Mouse (Mus musculus) MEL (cell line): ENCODE measurements around the gene Impdh1.

ENCODE experiments used
- CHD1 ChIP-seq: IDR thresholded peaks from 2 replicates; pipeline ENCODE4 v1.6.1; 2012; ENCODE audit warnings: low read depth, mild to moderate bottlenecking, inconsistent platforms, low read length, improper control_type of control experiment
- CHD2 ChIP-seq: IDR thresholded peaks from 2 replicates; pipeline ENCODE4 v1.6.1; 2011; ENCODE audit warnings: low read length, improper control_type of control experiment
- CTCF ChIP-seq, 3 experiments: IDR thresholded peaks in 2 of 3; conservative IDR thresholded peaks in 1 of 3; 2 replicates each; pipeline ENCODE4 v1.5.1; 2011 to 2012; ENCODE audit warnings: low read length in 3 of 3, low read depth in 2 of 3, mild to moderate bottlenecking in 2 of 3, improper control_type of control experiment in 1 of 3, inconsistent platforms in 1 of 3, mixed read lengths in 1 of 3, moderate library complexity in 1 of 3; ENCODE audit not compliant: control insufficient read depth in 1 of 3, insufficient read depth in 1 of 3, poor library complexity in 1 of 3, severe bottlenecking in 1 of 3
- GATA1 ChIP-seq: IDR thresholded peaks from 2 replicates; pipeline ENCODE4 v1.6.1; 2011; ENCODE audit warnings: low read depth, low read length, improper control_type of control experiment
- MAFK ChIP-seq: IDR thresholded peaks from 2 replicates; pipeline ENCODE4 v1.6.1; 2011; ENCODE audit warnings: low read depth, mild to moderate bottlenecking, low read length, improper control_type of control experiment, borderline replicate concordance
- MAZ ChIP-seq: IDR thresholded peaks from 2 replicates; pipeline ENCODE4 v1.6.1; 2012; ENCODE audit warnings: low read depth, mild to moderate bottlenecking, inconsistent platforms, low read length, improper control_type of control experiment
- MYC ChIP-seq: IDR thresholded peaks from 2 replicates; pipeline ENCODE4 v1.6.1; 2011; ENCODE audit warnings: low read depth, mild to moderate bottlenecking, low read length, improper control_type of control experiment, moderate library complexity
- NRF1 ChIP-seq: IDR thresholded peaks from 2 replicates; pipeline ENCODE4 v1.6.1; 2014; ENCODE audit warnings: low read depth, mild to moderate bottlenecking, inconsistent platforms, low read length, improper control_type of control experiment, moderate library complexity; ENCODE audit not compliant: poor library complexity, insufficient read depth, severe bottlenecking
- POLR2A ChIP-seq, 2 experiments: IDR thresholded peaks; 2 replicates each; pipeline ENCODE4 v1.6.1; 2011 to 2012; ENCODE audit warnings: low read length in 2 of 2, mild to moderate bottlenecking in 2 of 2, control low read depth in 1 of 2, improper control_type of control experiment in 1 of 2, low read depth in 1 of 2, moderate library complexity in 1 of 2; ENCODE audit not compliant: control insufficient read depth in 1 of 2, insufficient read depth in 1 of 2, poor library complexity in 1 of 2
- SIN3A ChIP-seq: IDR thresholded peaks from 2 replicates; pipeline ENCODE4 v1.6.1; 2012; ENCODE audit warnings: low read length, improper control_type of control experiment, inconsistent platforms
- SMC3 ChIP-seq: IDR thresholded peaks from 2 replicates; pipeline ENCODE4 v1.6.1; 2011; ENCODE audit warnings: low read depth, low read length, improper control_type of control experiment
- TAL1 ChIP-seq: IDR thresholded peaks from 2 replicates; pipeline ENCODE4 v1.6.1; 2012; ENCODE audit warnings: mild to moderate bottlenecking, inconsistent platforms, low read length, moderate library complexity, mixed read lengths
- USF2 ChIP-seq, 2 experiments: IDR thresholded peaks; 2 replicates each; pipeline ENCODE4 v1.6.1; 2011 to 2012; ENCODE audit warnings: improper control_type of control experiment in 2 of 2, low read length in 2 of 2, borderline replicate concordance in 1 of 2, inconsistent platforms in 1 of 2, low read depth in 1 of 2, mild to moderate bottlenecking in 1 of 2; ENCODE audit not compliant: insufficient read depth in 1 of 2

DNA sequence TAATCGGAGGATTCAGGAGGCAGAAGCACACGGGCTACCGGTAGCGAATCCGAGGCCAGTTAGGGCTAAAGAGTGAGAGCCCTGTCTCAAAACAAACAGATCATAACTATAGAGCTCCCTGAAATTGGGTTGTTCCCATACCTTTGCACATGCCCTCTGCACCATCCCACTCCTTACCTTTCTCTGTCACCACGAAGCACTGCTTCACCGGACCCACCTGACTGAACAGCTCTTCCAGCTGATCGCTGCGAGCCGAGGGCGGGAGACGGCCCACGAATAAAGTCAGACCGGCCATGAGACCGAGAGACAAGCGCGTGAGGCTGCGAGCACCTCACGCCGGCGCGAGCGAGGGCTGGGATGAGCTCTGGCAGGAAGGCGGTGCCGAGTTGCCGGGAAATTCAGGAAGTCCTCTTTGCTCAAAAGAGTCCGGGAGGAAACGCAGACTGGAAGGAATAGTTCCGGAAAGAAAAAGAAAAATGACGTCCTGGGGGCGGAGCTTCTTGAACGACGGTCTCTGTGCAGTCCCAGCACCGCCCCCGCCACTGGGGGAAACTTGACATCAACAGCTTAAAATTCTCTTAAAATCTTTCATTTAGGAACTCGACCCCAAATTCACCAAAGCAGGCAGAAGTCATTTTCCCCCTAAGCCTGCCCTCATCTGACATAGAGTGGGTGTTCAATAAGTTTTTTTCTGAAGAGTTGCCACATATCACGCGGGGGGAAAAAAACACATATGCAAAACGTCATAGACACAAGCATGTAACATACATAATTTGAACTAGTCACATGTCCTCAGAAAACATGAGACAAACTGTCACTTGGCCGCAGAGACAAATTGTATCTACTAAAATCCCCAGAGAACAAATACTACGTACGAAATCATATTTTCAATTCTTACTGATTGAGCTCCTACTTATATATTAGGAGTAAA, 51.6 kb downstream of the Impdh1 start, which contains the start of gene Rbm28:
- no peak for TF ChIP-seq CHD1
- TF ChIP-seq MAZ = 0 out of 2 replicates have a peak, but pooled peaks have one; percentile 54
- TF ChIP-seq SIN3A = peak; percentile 96
- peak; percentile 84 to 93 for TF ChIP-seq POLR2A (IDR thresholded peaks at IDR 0.05; ENCODE audit: control insufficient read depth in 1 of 2, insufficient read depth in 1 of 2, low read depth in 1 of 2, low read length in 2 of 2, poor library complexity in 1 of 2)
- TF ChIP-seq CTCF (IDR thresholded peaks at IDR 0.05 in 2 of 3, conservative IDR thresholded peaks at IDR 0.05 in 1 of 3; ENCODE audit: control insufficient read depth in 1 of 3, insufficient read depth in 1 of 3, low read depth in 2 of 3, low read length in 3 of 3, poor library complexity in 1 of 3, severe bottlenecking in 1 of 3) = no peak
- peak; percentile 48; the same call in 1 of the 2 replicates for TF ChIP-seq NRF1
- no peak for TF ChIP-seq CHD2
- no peak for TF ChIP-seq GATA1
- TF ChIP-seq TAL1 = no peak
- TF ChIP-seq SMC3 = no peak
- TF ChIP-seq USF2 (IDR thresholded peaks at IDR 0.05; ENCODE audit: borderline replicate concordance in 1 of 2, insufficient read depth in 1 of 2, low read depth in 1 of 2, low read length in 2 of 2) = no peak
- TF ChIP-seq MAFK = no peak
- peak; percentile 79 for TF ChIP-seq MYC
